Mouse (Mus musculus) T-helper 17 cell (primary cell): ENCODE measurements around the gene Gm5475.
"Not testable (repeated sequence)": the region's sequence is repeated elsewhere in the genome, so short reads cannot be mapped to it uniquely, and the experiment has no call there.

Experiments
- in situ Hi-C, 2 experiments: fragments of 300-600 bp; cut with MboI, MseI; formaldehyde crosslinking; loops; 1 replicate in 1 of 2; 2 replicates in 1 of 2; pipeline ENCODE4 v1.15.1; 2025; ENCODE audit warnings: high pct_unique_total_duplicates in 2 of 2

The Gm5475 gene

GRCm38 (mm10) chr15:100421758-100422197 lies at the start of gene Gm5475:
Gene Gm5475 (plus strand): TSS chr15:100422147.
- in situ Hi-C loops, result not testable (repeated sequence)

- in situ Hi-C loops, result loop anchor here (5.0 kb wide), 1 partner anchor 43 kb away; the partner anchor contains the start of gene Mettl7a3 (in 2 of the 2)
These were observed 46.9 kb upstream of the Gm5475 start for GRCm38 (mm10) chr15:100375066-100375465.

DNA sequence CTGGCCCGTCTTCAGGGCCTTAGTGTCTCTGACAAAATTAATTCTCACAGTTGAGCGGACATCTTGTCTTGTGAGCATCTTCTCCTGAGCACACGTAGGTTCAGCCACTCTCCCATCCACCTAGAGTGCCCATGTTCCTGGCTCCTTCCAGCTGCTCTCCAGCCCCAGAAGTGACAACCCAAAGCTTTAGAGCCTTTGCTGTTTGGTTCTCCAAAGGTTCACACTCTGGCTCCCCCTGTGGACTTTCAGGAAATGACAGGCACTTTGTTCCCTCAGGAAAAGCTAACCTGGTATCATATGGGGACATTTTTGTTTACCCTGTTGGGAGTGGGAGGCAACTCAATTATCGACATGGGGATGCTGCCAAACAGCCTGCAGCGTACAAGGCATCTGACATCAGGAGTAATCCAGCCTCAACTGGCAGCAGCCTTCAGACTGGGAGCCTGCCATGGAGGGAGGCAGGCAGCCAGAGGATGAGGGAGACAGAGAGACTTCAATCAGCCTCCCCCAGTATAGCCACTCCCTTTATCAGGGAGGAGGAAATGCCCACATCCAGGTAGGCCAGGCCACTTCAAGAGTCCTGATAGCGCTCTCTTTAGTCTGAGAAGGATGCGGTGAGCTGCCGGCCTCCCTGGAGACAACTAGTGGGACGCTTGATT lies 44.0 kb upstream of the Gm5475 start:
- in situ Hi-C loops, result loop anchor here (5.0 kb wide), 1 partner anchor 46 kb away; the partner anchor contains the start of gene Mettl7a3 (in 2 of the 2)

- in situ Hi-C loops, result loop anchor here (5.0 kb wide), 1 partner anchor 47 kb away; the partner anchor contains the start of gene Mettl7a3 (in 2 of the 2)
These were observed 42.3 kb upstream of the Gm5475 start for GRCm38 (mm10) chr15:100379658-100380057.

DNA sequence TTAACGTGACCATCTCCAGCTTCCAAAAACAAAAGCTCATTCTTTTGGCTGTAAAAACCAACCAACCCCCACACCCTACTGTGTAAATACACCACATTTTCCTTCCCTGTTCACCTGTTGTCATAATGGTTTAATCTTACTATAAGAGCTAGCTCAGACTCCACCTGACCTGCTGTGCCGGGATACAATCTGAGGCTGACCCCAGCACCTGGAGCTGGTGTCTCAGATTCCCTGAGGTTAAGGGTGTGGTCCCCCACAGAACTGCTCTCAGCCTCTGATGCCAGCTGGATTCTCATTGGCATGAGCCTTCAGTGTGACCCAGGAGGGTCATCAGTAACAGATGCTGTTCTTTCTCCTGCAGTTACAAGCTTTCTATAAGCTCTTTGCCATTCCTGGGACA lies 41.8 kb upstream of the Gm5475 start:
- in situ Hi-C loops, result no loop called here

DNA sequence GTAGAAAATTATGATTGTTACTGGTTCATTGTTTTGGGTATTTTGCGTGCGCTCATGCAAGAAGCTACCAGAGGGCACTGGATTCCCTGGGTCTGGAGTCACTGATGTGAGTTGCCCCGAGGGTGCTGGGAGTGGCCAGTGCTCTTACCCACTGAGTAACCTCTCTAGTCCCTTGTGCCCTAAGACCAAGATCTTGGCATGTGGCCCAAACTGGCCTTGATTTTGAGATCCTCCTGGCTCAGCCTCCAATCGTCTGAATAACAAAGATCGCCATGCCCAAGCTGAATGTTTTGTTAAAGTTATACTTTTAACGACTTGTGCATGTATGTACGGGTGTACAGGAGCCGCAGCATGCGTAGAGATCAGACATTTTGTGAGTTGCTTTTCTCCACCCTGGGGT lies 36.2 kb upstream of the Gm5475 start:
- in situ Hi-C loops, result no loop called here

- in situ Hi-C loops, result no loop called here
These were observed 34.3 kb upstream of the Gm5475 start for GRCm38 (mm10) chr15:100387544-100388223.

DNA sequence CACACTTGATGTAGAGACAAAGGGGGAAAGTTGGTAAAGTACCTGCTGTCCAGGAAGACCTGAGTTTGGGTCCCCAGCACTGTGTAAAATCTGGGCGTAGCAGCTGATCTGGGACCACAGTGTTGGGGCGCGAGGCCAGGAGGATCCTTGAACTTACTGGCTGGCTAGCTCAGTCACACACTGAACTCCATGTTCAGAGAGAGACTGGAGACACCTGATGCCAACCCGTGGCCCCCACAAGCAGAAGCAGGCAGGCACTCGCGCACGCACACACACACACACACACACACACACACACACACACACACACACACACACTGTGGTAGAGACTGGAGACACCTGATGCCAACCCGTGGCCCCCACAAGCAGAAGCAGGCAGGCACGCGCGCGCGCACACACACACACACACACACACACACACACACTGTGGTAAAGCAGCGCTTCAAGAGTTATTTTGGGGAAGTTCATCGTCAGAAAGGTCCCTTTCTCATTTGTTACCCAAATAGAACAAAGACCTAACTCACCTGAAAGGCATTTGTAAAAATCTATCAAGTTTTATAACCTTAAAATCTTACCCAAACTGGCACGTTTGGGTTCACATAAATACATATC lies 33.6 kb upstream of the Gm5475 start:
- in situ Hi-C loops, result no loop called here

DNA sequence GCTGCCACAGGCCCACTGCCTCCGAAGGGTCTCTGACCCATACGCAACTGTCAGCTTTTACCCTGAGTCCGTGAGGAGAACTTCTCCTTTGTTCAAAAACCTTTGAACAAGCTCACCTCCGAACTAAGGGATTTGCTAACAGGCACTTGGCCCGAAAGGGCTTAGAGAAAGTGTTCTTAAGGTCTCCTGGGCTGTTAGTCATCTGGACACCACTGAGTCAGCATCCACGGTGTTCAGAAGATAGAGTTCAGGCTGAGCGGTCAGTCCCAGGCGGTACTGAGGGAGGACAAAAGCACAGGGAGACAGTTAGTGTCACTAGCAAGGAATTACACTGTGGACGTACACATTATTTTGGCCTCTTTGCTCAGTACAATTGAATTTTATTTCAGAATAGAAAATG lies 33.1 kb upstream of the Gm5475 start:
- in situ Hi-C loops, result no loop called here

DNA sequence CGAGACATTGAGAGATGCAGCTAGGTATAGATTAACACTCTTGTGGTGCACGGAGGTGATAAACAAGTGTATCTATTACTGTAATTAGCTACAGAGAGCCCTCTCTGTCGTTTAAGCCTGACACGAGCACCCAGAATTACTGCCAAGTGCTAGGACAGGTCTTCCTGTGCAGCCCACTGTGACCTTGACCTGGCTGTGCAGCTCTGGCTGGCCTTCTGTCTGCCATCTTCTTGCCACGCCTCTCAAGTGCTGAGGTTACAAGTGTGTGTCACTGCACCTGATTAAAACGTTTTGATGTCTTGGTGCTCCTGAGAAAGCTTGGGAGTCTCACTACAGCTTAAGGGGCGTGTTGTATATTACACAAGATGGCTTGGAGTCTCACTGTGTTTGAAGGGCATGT lies 30.9 kb upstream of the Gm5475 start:
- in situ Hi-C loops, result no loop called here

DNA sequence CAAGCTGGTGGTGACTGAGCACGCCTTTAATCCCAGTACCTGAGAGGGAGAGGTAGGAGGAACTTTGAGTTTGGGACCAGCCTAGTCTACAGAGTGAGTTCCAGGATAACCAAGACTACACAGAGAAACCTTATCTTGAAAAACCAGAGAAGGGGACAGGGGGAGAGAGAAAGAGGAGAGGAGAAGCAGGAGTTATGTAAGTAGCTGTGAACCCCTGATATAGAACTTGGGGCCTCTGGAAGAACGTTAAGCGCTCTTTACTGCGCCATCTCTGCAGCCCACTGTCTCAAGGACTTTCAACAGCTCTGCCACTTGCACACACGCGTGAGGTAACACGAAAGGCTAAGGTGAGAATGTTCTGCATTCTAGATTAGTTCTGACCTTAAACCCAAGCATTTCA lies 30.3 kb upstream of the Gm5475 start:
- in situ Hi-C loops, result no loop called here

DNA sequence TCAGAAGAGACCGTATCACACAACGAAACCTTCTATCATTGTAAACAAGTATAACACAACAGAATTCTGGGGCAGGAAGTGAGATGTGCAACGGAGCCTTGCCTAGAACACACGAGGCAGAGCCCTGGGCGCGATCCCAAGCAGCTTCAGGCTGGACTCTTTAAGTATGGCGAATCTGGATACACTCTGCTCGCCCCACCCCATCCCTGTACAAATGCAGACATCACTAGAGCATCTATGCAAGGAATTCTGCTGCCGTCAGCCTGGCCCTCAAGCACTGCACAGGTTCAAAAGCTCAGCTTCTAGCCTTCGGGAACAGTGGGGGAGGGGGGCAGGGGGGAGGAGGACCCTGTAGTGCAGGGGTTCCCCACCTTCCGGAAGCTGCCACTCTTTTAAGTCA lies 28.9 kb upstream of the Gm5475 start:
- in situ Hi-C loops, result no loop called here

- in situ Hi-C loops, result no loop called here
These were observed 26.4 kb upstream of the Gm5475 start for GRCm38 (mm10) chr15:100395561-100395960.

GRCm38 (mm10) chr15:100400592-100401250 lies 21.2 kb upstream of the Gm5475 start:
- in situ Hi-C loops, result no loop called here

DNA sequence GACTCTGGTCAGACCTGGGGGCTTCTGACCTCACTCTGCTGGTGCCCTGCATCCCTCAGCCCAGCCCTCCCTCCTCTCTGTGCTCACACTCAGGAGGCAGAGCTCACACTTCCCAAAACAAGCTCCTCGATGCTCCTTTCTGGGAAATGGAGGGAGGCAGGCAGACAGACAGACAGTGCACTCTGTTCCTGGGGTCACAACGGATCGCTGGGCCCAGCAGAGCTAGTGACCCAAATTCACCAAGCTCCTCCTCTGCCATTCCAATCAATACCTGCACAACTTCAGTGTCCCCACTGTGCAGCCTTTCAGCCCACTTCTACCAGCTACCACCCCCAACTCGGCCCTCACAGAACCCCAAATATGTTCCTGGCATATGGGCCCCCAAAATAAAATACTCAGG lies 20.1 kb upstream of the Gm5475 start:
- in situ Hi-C loops, result no loop called here

DNA sequence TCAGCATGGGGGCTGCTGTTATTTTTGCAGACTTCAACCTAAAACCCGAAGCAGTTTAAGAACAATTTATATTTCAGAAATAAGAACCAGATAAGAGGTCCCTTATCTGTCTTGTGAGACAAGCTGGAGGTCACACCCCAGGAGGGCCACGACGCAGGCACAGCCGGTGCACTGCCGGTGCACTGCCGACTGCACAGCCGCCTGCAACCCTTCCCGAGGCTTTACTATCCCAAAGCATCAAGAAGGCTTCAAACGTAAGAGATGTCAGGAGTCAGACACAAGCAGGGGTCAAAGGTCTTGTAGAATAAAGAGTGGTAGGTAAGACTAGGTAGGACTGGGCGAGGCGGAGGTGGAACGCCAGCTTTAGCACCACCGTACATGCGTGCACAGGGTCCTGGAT lies 19.6 kb upstream of the Gm5475 start:
- in situ Hi-C loops, result no loop called here

- in situ Hi-C loops, result no loop called here
These were observed 19.1 kb upstream of the Gm5475 start for GRCm38 (mm10) chr15:100402798-100403197.

GRCm38 (mm10) chr15:100403318-100404000 lies 18.5 kb upstream of the Gm5475 start:
- in situ Hi-C loops, result no loop called here

GRCm38 (mm10) chr15:100406088-100406487 lies 15.9 kb upstream of the Gm5475 start:
- in situ Hi-C loops, result no loop called here

GRCm38 (mm10) chr15:100410918-100411672 lies 10.9 kb upstream of the Gm5475 start:
- in situ Hi-C loops, result no loop called here

GRCm38 (mm10) chr15:100411731-100412130 lies 10.2 kb upstream of the Gm5475 start:
- in situ Hi-C loops, result no loop called here
